Mouse (Mus musculus): ENCODE results near the gene Ube2s.

DNA sequence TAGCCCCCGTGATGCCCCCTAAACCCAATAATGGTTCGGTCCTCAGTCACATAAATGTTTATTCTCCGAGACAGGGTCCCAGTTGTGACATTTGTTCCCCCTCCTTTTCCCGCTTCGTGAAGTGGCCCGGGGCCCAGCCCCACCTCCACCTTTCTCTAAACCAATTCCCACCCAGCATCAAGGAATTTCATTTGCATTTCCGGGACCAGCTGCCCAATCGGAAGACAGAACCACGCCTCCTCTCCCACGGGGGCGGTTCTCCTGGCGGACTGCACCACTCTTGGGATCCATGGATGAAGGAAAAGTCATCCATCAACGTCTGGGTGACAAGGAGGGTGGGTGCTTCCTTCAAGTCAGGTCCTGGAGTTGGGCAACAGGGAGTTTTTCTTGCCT lies 32.5 kb upstream of the Ube2s start:
- no peak for TF ChIP-seq CTCF (conservative IDR thresholded peaks at IDR 0.05; ENCODE audit: low read length)
- TF ChIP-seq NANOG (IDR thresholded peaks at IDR 0.05; ENCODE audit: borderline replicate concordance, low read length): no peak

Data from E14TG2a.4 (cell line).